Mouse (Mus musculus) stomach, embryonic 14.5 days (tissue): ENCODE data around the gene Stap2. TPM values are rescaled to one million over a fixed set of nuclear protein-coding genes. Genes with fewer than 3 reads are reported as not detected.

Source experiments
- ATAC-seq: fragments of 200-750 bp; cut with Nextera tagmentation; 2 replicates; pipeline ENCODE4 v1.8.0; 2017; ENCODE audit warnings: low read depth, moderate TSS enrichment; ENCODE audit not compliant: insufficient number of reproducible peaks, insufficient read depth, low FRiP score
- H3K27ac ChIP-seq: fragments of 300-500 bp; sonication (generic); 2 replicates; pipeline ENCODE4 v1.5.1; 2014; ENCODE audit warnings: mild to moderate bottlenecking, low read length, moderate library complexity, mixed read lengths
- H3K27me3 ChIP-seq: fragments of 300-500 bp; sonication (generic); 2 replicates; pipeline ENCODE4 v1.6.1; 2014; ENCODE audit warnings: low read length, control low read depth, mixed read lengths; ENCODE audit not compliant: control insufficient read depth, insufficient read depth
- H3K36me3 ChIP-seq: fragments of 300-500 bp; sonication (generic); 2 replicates; pipeline ENCODE4 v1.6.1; 2014; ENCODE audit warnings: mild to moderate bottlenecking, control low read depth, low read length, moderate library complexity, mixed read lengths; ENCODE audit not compliant: control insufficient read depth, insufficient read depth
- H3K4me1 ChIP-seq: fragments of 300-500 bp; sonication (generic); 2 replicates; pipeline ENCODE4 v1.6.1; 2014; ENCODE audit warnings: low read length, control low read depth, mixed read lengths; ENCODE audit not compliant: control insufficient read depth, insufficient read depth
- H3K4me2 ChIP-seq: fragments of 300-500 bp; sonication (generic); replicated peaks from 2 replicates; pipeline ENCODE4 v1.6.1; 2014; ENCODE audit warnings: low read depth, low read length, control low read depth
- H3K4me3 ChIP-seq: fragments of 300-500 bp; sonication (generic); 2 replicates; pipeline ENCODE4 v1.5.1; 2014; ENCODE audit warnings: low read depth, low read length, control low read depth
- H3K9ac ChIP-seq: fragments of 300-500 bp; sonication (generic); replicated peaks from 2 replicates; pipeline ENCODE4 v1.6.1; 2014; ENCODE audit warnings: low read depth, mild to moderate bottlenecking, control low read depth, low read length, moderate library complexity, mixed read lengths
- H3K9me3 ChIP-seq: fragments of 300-500 bp; sonication (generic); 2 replicates; pipeline ENCODE4 v1.6.1; 2016; ENCODE audit warnings: low read depth, low read length, control low read depth; ENCODE audit not compliant: control insufficient read depth
- WGBS: fragments of 180-500 bp; shearing (Covaris S2); extraction: QIAGEN DNeasy Blood & Tissue Kit; methylation state at CpG from one replicate; pipeline ENCODE4 v1.1.7; 2014; 5-methylcytosine and 5-hydroxymethylcytosine counted together
- polyA plus RNA-seq: library from polyadenylated mRNA; unstranded; fragments of >200 nt; fragmentation: Nextera tagmentation; extraction: Ambion mirVana; gene quantifications from 2 replicates; pipeline ENCODE4 v1.2.1, GENCODE M21; 2014

Gene Stap2
- polyA plus RNA-seq, 1 experiment from 2014 or later, result 19.7 TPM

- Histone ChIP-seq H3K9me3 (no peaks in the 10 kb centered on the region), H3K4me1 (no peaks in the 10 kb centered on the region), H3K9ac (0 out of 2 replicates have a peak overlapping the region, but pooled peaks have one; percentile 10), H3K4me3 (no peak overlapping the region), H3K4me2 (no peak overlapping the region), H3K36me3 (peaks cover 22% of the 10 kb centered on the region), H3K27me3 (no peaks in the 10 kb centered on the region), H3K27ac (no peak overlapping the region)
- WGBS, result 72% methylated on average over 2 of the region's 2 CpGs
- no peak for ATAC-seq
These were observed 17.0 kb upstream of the Stap2 start for GRCm38 (mm10) chr17:56022131-56022988.

- WGBS, result 84% methylated on average over 4 of the region's 4 CpGs
- no peaks in the 10 kb centered on the region for H3K27me3 ChIP-seq
- ATAC-seq, result no peak
- peaks cover 32% of the 10 kb centered on the region for H3K36me3 ChIP-seq
- no peak overlapping the region for H3K4me3 ChIP-seq
- H3K4me1 ChIP-seq, result no peaks in the 10 kb centered on the region
- no peak overlapping the region for H3K4me2 ChIP-seq
- no peaks in the 10 kb centered on the region for H3K9me3 ChIP-seq
- no peak overlapping the region for H3K27ac ChIP-seq
- no peak overlapping the region for H3K9ac ChIP-seq
These were observed 16.0 kb upstream of the Stap2 start for GRCm38 (mm10) chr17:56021161-56021910.

GRCm38 (mm10) chr17:56020400-56021084 is 15.2 kb upstream of the Stap2 start:
- no peak overlapping the region for H3K9ac ChIP-seq
- no peaks in the 10 kb centered on the region for H3K9me3 ChIP-seq
- WGBS, result 92% methylated on average over 6 of the region's 6 CpGs
- no peak overlapping the region for H3K27ac ChIP-seq
- H3K4me1 ChIP-seq, result no peaks in the 10 kb centered on the region
- no peak overlapping the region for H3K4me3 ChIP-seq
- no peaks in the 10 kb centered on the region for H3K27me3 ChIP-seq
- H3K4me2 ChIP-seq, result no peak overlapping the region
- ATAC-seq, result no peak
- peaks cover 40% of the 10 kb centered on the region for H3K36me3 ChIP-seq

- Histone ChIP-seq H3K9me3 (no peaks in the 10 kb centered on the region), H3K27ac (no peak overlapping the region), H3K27me3 (no peaks in the 10 kb centered on the region), H3K36me3 (peaks cover 47% of the 10 kb centered on the region), H3K9ac (no peak overlapping the region), H3K4me2 (no peak overlapping the region), H3K4me1 (no peaks in the 10 kb centered on the region), H3K4me3 (no peak overlapping the region)
- no peak for ATAC-seq
- 69% methylated on average over 20 of the region's 20 CpGs for WGBS
These were observed 13.2 kb upstream of the Stap2 start for GRCm38 (mm10) chr17:56018347-56019131.

GRCm38 (mm10) chr17:56017848-56018247 is 12.5 kb upstream of the Stap2 start:
- Histone ChIP-seq H3K9me3 (no peaks in the 10 kb centered on the region), H3K4me1 (no peaks in the 10 kb centered on the region), H3K27me3 (no peaks in the 10 kb centered on the region), H3K4me2 (no peak overlapping the region), H3K36me3 (peaks cover 52% of the 10 kb centered on the region), H3K4me3 (no peak overlapping the region), H3K27ac (no peak overlapping the region), H3K9ac (no peak overlapping the region)
- ATAC-seq, result no peak
- 90% methylated on average over 7 of the region's 7 CpGs for WGBS

GRCm38 (mm10) chr17:56016793-56017785 is 11.7 kb upstream of the Stap2 start:
- 82% methylated on average over 15 of the region's 15 CpGs for WGBS
- Histone ChIP-seq H3K9me3 (no peaks in the 10 kb centered on the region), H3K4me1 (no peaks in the 10 kb centered on the region), H3K4me2 (no peak overlapping the region), H3K27ac (no peak overlapping the region), H3K36me3 (peaks cover 58% of the 10 kb centered on the region), H3K4me3 (no peak overlapping the region), H3K9ac (no peak overlapping the region), H3K27me3 (no peaks in the 10 kb centered on the region)
- ATAC-seq, result no peak

- no peak for ATAC-seq
- Histone ChIP-seq H3K36me3 (peaks cover 65% of the 10 kb centered on the region), H3K4me1 (no peaks in the 10 kb centered on the region), H3K9me3 (no peaks in the 10 kb centered on the region), H3K27ac (no peak overlapping the region), H3K4me2 (no peak overlapping the region), H3K27me3 (no peaks in the 10 kb centered on the region), H3K4me3 (no peak overlapping the region), H3K9ac (no peak overlapping the region)
- 88% methylated on average over 8 of the region's 8 CpGs for WGBS
These were observed 11.0 kb upstream of the Stap2 start for GRCm38 (mm10) chr17:56016382-56016781.
